Mouse (Mus musculus): ENCODE results near the gene Lrfn4. TPM values are rescaled to one million over a fixed set of nuclear protein-coding genes. Genes with fewer than 3 reads are reported as not detected.

Lrfn4 gene
- total RNA-seq, 2 experiments from 2014 or later, result 9.5 to 10.5 TPM

- no peak for DNase-seq (ENCODE audit: low spot score)
- intact Hi-C loops (cut with DNase I), result no loop called here
These were observed 43.4 kb downstream of the Lrfn4 start for GRCm38 (mm10) chr19:4572061-4572460.

GRCm38 (mm10) chr19:4571658-4572057 is 43.8 kb downstream of the Lrfn4 start:
- DNase-seq (ENCODE audit: low spot score), result no peak
- intact Hi-C loops (cut with DNase I), result no loop called here

GRCm38 (mm10) chr19:4570815-4571214 is 44.7 kb downstream of the Lrfn4 start:
- intact Hi-C loops (cut with DNase I), result no loop called here
- no peak for DNase-seq (ENCODE audit: low spot score)

GRCm38 (mm10) chr19:4570237-4570613 is 45.2 kb downstream of the Lrfn4 start:
- no peak for DNase-seq (ENCODE audit: low spot score)
- intact Hi-C loops (cut with DNase I), result no loop called here

- no peak for DNase-seq (ENCODE audit: low spot score)
- intact Hi-C loops (cut with DNase I), result no loop called here
These were observed 45.9 kb downstream of the Lrfn4 start for GRCm38 (mm10) chr19:4569356-4570236.

GRCm38 (mm10) chr19:4568832-4569231 is 46.6 kb downstream of the Lrfn4 start:
- DNase-seq (ENCODE audit: low spot score), result no peak
- intact Hi-C loops (cut with DNase I), result no loop called here

GRCm38 (mm10) chr19:4567665-4568064 is 47.8 kb downstream of the Lrfn4 start:
- intact Hi-C loops (cut with DNase I), result no loop called here
- DNase-seq (ENCODE audit: low spot score), result no peak

- no peak for DNase-seq (ENCODE audit: low spot score)
- intact Hi-C loops (cut with DNase I), result no loop called here
These were observed 48.6 kb downstream of the Lrfn4 start for GRCm38 (mm10) chr19:4566880-4567279.

GRCm38 (mm10) chr19:4565678-4566077 is 49.8 kb downstream of the Lrfn4 start:
- intact Hi-C loops (cut with DNase I), result no loop called here
- no peak for DNase-seq (ENCODE audit: low spot score)

Small RNA genes lying within 50 kb of the gene (microRNA-seq; reads per million reads assigned to microRNA genes)
- 1.1 reads per million for gene Mir6986

Other genes starting within 250 kb of the Lrfn4 start
- gene Kdm2a, start 217.4 kb downstream of the Lrfn4 start, total RNA-seq (2021), result 10 to 100 TPM; 35.3 to 44.0 TPM
- gene Rhod, start 176.2 kb downstream of the Lrfn4 start, total RNA-seq (2021), result 1 to 10 TPM; 4.6 to 6.4 TPM
- gene Syt12, start 138.2 kb downstream of the Lrfn4 start, total RNA-seq (2021), result 1 to 10 TPM; 5.0 to 6.7 TPM
- under 1 TPM in 1 of 2 experiments, not detected in 1; 0.22 TPM for gene 2010003K11Rik, start 117.1 kb downstream of the Lrfn4 start, total RNA-seq (2021)
- 10 to 100 TPM; 30.9 to 36.8 TPM for gene Pcx, start 105.2 kb downstream of the Lrfn4 start, total RNA-seq (2021)
- 10 to 100 TPM; 10.9 to 11.1 TPM for gene Rce1, start 10.0 kb upstream of the Lrfn4 start, total RNA-seq (2021)
- not detected for gene Gm960, start 83.0 kb upstream of the Lrfn4 start, total RNA-seq (2021)
- gene Sptbn2, start 95.5 kb upstream of the Lrfn4 start, total RNA-seq (2021), result under 1 TPM; 0.31 to 0.60 TPM
- 1 to 10 TPM; 6.7 to 7.4 TPM for gene Rbm4b, start 140.8 kb upstream of the Lrfn4 start, total RNA-seq (2021)
- 10 to 100 TPM; 45.7 to 48.0 TPM for gene Rbm4, start 178.2 kb upstream of the Lrfn4 start, total RNA-seq (2021)
- 10 to 100 TPM; 12.7 to 17.2 TPM for gene Gm21992, start 195.9 kb upstream of the Lrfn4 start, total RNA-seq (2021)
- gene Rbm14, start 196.0 kb upstream of the Lrfn4 start, total RNA-seq (2021), result 10 to 100 TPM; 15.3 to 25.9 TPM
- 10 to 100 TPM; 26.2 to 26.6 TPM for gene Ccs, start 223.7 kb upstream of the Lrfn4 start, total RNA-seq (2021)
- not detected for gene Ccdc87, start 223.7 kb upstream of the Lrfn4 start, total RNA-seq (2021)
- gene Ctsf, start 239.5 kb upstream of the Lrfn4 start, total RNA-seq (2021), result 10 to 100 TPM; 77.9 to 82.6 TPM

Measured in heart, postnatal 25 days (tissue).